Mouse (Mus musculus) colon, adult 2 months (tissue): ENCODE results near the gene Vat1. TPM values are rescaled to one million over a fixed set of nuclear protein-coding genes. Genes with fewer than 3 reads are reported as not detected.

Source experiments
- polyA plus RNA-seq: library from polyadenylated mRNA; depleted of rRNA; stranded (reverse); fragments of >200 nt; gene quantifications from 2 replicates; pipeline ENCODE4 v1.2.3, GENCODE M21; 2012; rRNA removed

Vat1 gene
- 121 and 128 TPM in 2 replicates for polyA plus RNA-seq

GRCm38 (mm10) chr11:101465869-101466551 is at the start of gene Vat1:
Gene Vat1 (minus strand): TSS chr11:101466230.

GRCm38 (mm10) chr11:101464211-101465100 is 1.6 kb downstream of the Vat1 start, which contains the start of gene Rnd2:
Gene Rnd2 (plus strand): TSS chr11:101464999.

GRCm38 (mm10) chr11:101448274-101448746 is 17.7 kb downstream of the Vat1 start, which contains the start of gene Ifi35:
Gene Ifi35 (plus strand): TSS chr11:101448407.

GRCm38 (mm10) chr11:101442127-101442693 is 23.8 kb downstream of the Vat1 start, which contains the start of gene Rpl27:
Gene Rpl27 (plus strand): TSS chr11:101442298.

GRCm38 (mm10) chr11:101424925-101425813 is 40.9 kb downstream of the Vat1 start, which contains the start of the genes Rundc1 and Ptges3l:
Gene Rundc1 (plus strand): TSS chr11:101425085.
Gene Ptges3l (minus strand): TSS chr11:101425333.

GRCm38 (mm10) chr11:101424105-101424851 is 41.8 kb downstream of the Vat1 start, which contains the start of gene Gm27029:
Gene Gm27029 (minus strand): TSS chr11:101424796.

GRCm38 (mm10) chr11:101417101-101417855 is 48.8 kb downstream of the Vat1 start, which contains the start of gene Aarsd1:
Gene Aarsd1 (minus strand): TSS chr11:101417615.

Other genes with a start within 250 kb of the Vat1 start
- 32.4 and 34.9 TPM in 2 replicates for gene Ezh1, start 239.8 kb downstream of the Vat1 start, polyA plus RNA-seq
- 35.2 and 41.7 TPM in 2 replicates for gene Ramp2, start 220.2 kb downstream of the Vat1 start, polyA plus RNA-seq
- 115 and 129 TPM in 2 replicates for gene Vps25, start 212.5 kb downstream of the Vat1 start, polyA plus RNA-seq
- 22.2 and 23.9 TPM in 2 replicates for gene Wnk4, start 205.7 kb downstream of the Vat1 start, polyA plus RNA-seq
- 0.54 and 0.91 TPM in 2 replicates for gene Cntd1, start 187.2 kb downstream of the Vat1 start, polyA plus RNA-seq
- gene Coa3, start 187.1 kb downstream of the Vat1 start, polyA plus RNA-seq, result 727 and 839 TPM in 2 replicates
- gene Becn1, start 163.9 kb downstream of the Vat1 start, polyA plus RNA-seq, result 101 and 135 TPM in 2 replicates
- gene Psme3, start 150.0 kb downstream of the Vat1 start, polyA plus RNA-seq, result 31.2 and 34.3 TPM in 2 replicates
- gene Aoc2, start 141.2 kb downstream of the Vat1 start, polyA plus RNA-seq, result 5.0 and 5.5 TPM in 2 replicates
- 22.5 and 22.8 TPM in 2 replicates for gene Aoc3, start 135.6 kb downstream of the Vat1 start, polyA plus RNA-seq
- not detected in 2 replicates for gene G6pc, start 98.7 kb downstream of the Vat1 start, polyA plus RNA-seq
- 15.9 and 18.9 TPM in 2 replicates for gene Aarsd1, start 48.6 kb downstream of the Vat1 start, polyA plus RNA-seq
- 0.09 and 0.55 TPM in 2 replicates for gene Gm27029, start 41.4 kb downstream of the Vat1 start, polyA plus RNA-seq
- 25.0 and 27.2 TPM in 2 replicates for gene Rundc1, start 41.1 kb downstream of the Vat1 start, polyA plus RNA-seq
- 4.5 TPM in 2 replicates for gene Ptges3l, start 40.9 kb downstream of the Vat1 start, polyA plus RNA-seq
- gene Rpl27, start 23.9 kb downstream of the Vat1 start, polyA plus RNA-seq, result 403 and 499 TPM in 2 replicates
- 30.8 and 40.3 TPM in 2 replicates for gene Ifi35, start 17.8 kb downstream of the Vat1 start, polyA plus RNA-seq
- 9.7 and 11.0 TPM in 2 replicates for gene Rnd2, start 1.2 kb downstream of the Vat1 start, polyA plus RNA-seq
- 0.79 and 0.83 TPM in 2 replicates for gene Brca1, start 85.7 kb upstream of the Vat1 start, polyA plus RNA-seq
- 121 and 137 TPM in 2 replicates for gene Nbr1, start 85.9 kb upstream of the Vat1 start, polyA plus RNA-seq
- gene Tmem106a, start 116.0 kb upstream of the Vat1 start, polyA plus RNA-seq, result 36.5 and 54.6 TPM in 2 replicates
- gene Gm11634, start 133.0 kb upstream of the Vat1 start, polyA plus RNA-seq, result not detected in 2 replicates
- gene Rdm1, start 161.0 kb upstream of the Vat1 start, polyA plus RNA-seq, result 18.5 and 22.8 TPM in 2 replicates
- 16.9 and 21.0 TPM in 2 replicates for gene Arl4d, start 199.3 kb upstream of the Vat1 start, polyA plus RNA-seq